ENCODE assay signal across 8 mouse cellular contexts in genomic region chr5:137293839-137294743, GRCm38 (mm10). TPM values are rescaled to one million over a fixed set of nuclear protein-coding genes. Genes with fewer than 3 reads are reported as not detected.
A peak's percentile ranks its signal among the peaks of the same experiment; 100 is the strongest.
DNase-seq lines count a peak whose midpoint lies in the region; ATAC-seq and TF ChIP-seq lines count a peak whose summit lies in the region.

Gene Ufsp1 (plus strand): TSS chr5:137294629.

- H3K4me2 ChIP-seq in heart, embryonic 12.5 days, result peak within 1 kb of the TSS; percentile 94
- H3K4me2 ChIP-seq in kidney, postnatal 0 days (ENCODE audit: low read length), result peak within 1 kb of the TSS; percentile 93
- peak within 1 kb of the TSS; percentile 99 for H3K4me2 ChIP-seq in liver, embryonic 11.5 days
- peak within 1 kb of the TSS; percentile 89 for H3K4me2 ChIP-seq in stomach, embryonic 14.5 days (replicated peaks; ENCODE audit: low read depth, low read length)

- under 1% methylated on average over 52 of the region's 52 CpGs for WGBS in heart, embryonic 12.5 days
- WGBS in kidney, postnatal 0 days, result under 1% methylated on average over 52 of the region's 52 CpGs
- WGBS in liver, embryonic 11.5 days, result under 1% methylated on average over 52 of the region's 52 CpGs
- WGBS in stomach, embryonic 14.5 days, result under 1% methylated on average over 52 of the region's 52 CpGs

- no peaks in the 10 kb centered on the region for H3K9me3 ChIP-seq in heart, embryonic 12.5 days (replicated peaks)
- no peaks in the 10 kb centered on the region for H3K9me3 ChIP-seq in kidney, postnatal 0 days (replicated peaks; ENCODE audit: low read length)
- no peaks in the 10 kb centered on the region for H3K9me3 ChIP-seq in liver, embryonic 11.5 days (ENCODE audit: control insufficient read depth, low read length)
- no peaks in the 10 kb centered on the region for H3K9me3 ChIP-seq in stomach, embryonic 14.5 days (ENCODE audit: control insufficient read depth, low read depth, low read length)

- DNase-seq in CD4-positive helper T cell, adult 2 months (ENCODE audit: low read depth, low spot score), result peak; percentile 96
- DNase-seq in brain, embryonic 18.5 days (ENCODE audit: low read depth, low spot score), result peak; percentile 92
- DNase-seq in kidney, postnatal 0 days (ENCODE audit: low spot score), result peak; percentile 98
- peak; percentile 95 for DNase-seq in liver, embryonic 11.5 days (ENCODE audit: low spot score)
- DNase-seq in naive thymus-derived CD4-positive, alpha-beta T cell, adult 2 months (ENCODE audit: low read depth), result peak; percentile 95

- H3K4me1 ChIP-seq in heart, embryonic 12.5 days (replicated peaks), result peaks cover 32% of the 10 kb centered on the region
- H3K4me1 ChIP-seq in kidney, postnatal 0 days (replicated peaks; ENCODE audit: insufficient read depth, low read length), result peaks cover 8% of the 10 kb centered on the region
- H3K4me1 ChIP-seq in liver, embryonic 11.5 days (replicated peaks; ENCODE audit: control insufficient read depth, insufficient read depth, low read length), result peaks cover 42% of the 10 kb centered on the region
- H3K4me1 ChIP-seq in stomach, embryonic 14.5 days (ENCODE audit: control insufficient read depth, insufficient read depth, low read length), result peaks cover 12% of the 10 kb centered on the region; the same call in 1 of the 2 replicates

- ATAC-seq in erythroid progenitor cell, adult 5-6 weeks (replicated peaks; ENCODE audit: low FRiP score, poor library complexity, severe bottlenecking), result peak; percentile 62
- ATAC-seq in heart, embryonic 12.5 days (ENCODE audit: insufficient number of reproducible peaks, low FRiP score), result peak; percentile 91
- peak; percentile 92 for ATAC-seq in kidney, postnatal 0 days (replicated peaks; ENCODE audit: low FRiP score, low read depth)
- peak; percentile 80 for ATAC-seq in liver, embryonic 11.5 days (replicated peaks; ENCODE audit: low FRiP score)
- peak; percentile 95 for ATAC-seq in stomach, embryonic 14.5 days (ENCODE audit: insufficient number of reproducible peaks, insufficient read depth, low FRiP score, low read depth)

- TF ChIP-seq CTCF in kidney, postnatal 0 days (IDR thresholded peaks at IDR 0.05; ENCODE audit: low read depth), result peak; percentile 28; the same call in 1 of the 2 replicates

- peaks cover 27% of the 10 kb centered on the region for H3K27me3 ChIP-seq in heart, embryonic 12.5 days (replicated peaks)
- H3K27me3 ChIP-seq in kidney, postnatal 0 days (ENCODE audit: insufficient read depth, low read length), result 0 out of 2 replicates have a peak, but pooled peaks cover 12% of the 10 kb centered on the region
- H3K27me3 ChIP-seq in liver, embryonic 11.5 days (replicated peaks; ENCODE audit: control insufficient read depth, insufficient read depth, low read length), result peaks cover 16% of the 10 kb centered on the region
- 0 out of 2 replicates have a peak, but pooled peaks cover under 1% of the 10 kb centered on the region for H3K27me3 ChIP-seq in stomach, embryonic 14.5 days (ENCODE audit: control insufficient read depth, insufficient read depth, low read length)

- H3K36me3 ChIP-seq in heart, embryonic 12.5 days, result peaks cover 42% of the 10 kb centered on the region
- peaks cover 40% of the 10 kb centered on the region for H3K36me3 ChIP-seq in kidney, postnatal 0 days (ENCODE audit: insufficient read depth, low read length)
- peaks cover 45% of the 10 kb centered on the region for H3K36me3 ChIP-seq in liver, embryonic 11.5 days (ENCODE audit: control insufficient read depth, insufficient read depth, low read length)
- H3K36me3 ChIP-seq in stomach, embryonic 14.5 days (ENCODE audit: control insufficient read depth, insufficient read depth, low read length), result peaks cover 37% of the 10 kb centered on the region

- H3K27ac ChIP-seq in heart, embryonic 12.5 days (ENCODE audit: poor library complexity, severe bottlenecking), result peak within 1 kb of the TSS; percentile 88
- peak within 1 kb of the TSS; percentile 96 for H3K27ac ChIP-seq in kidney, postnatal 0 days
- H3K27ac ChIP-seq in liver, embryonic 11.5 days (ENCODE audit: low read depth, low read length), result peak within 1 kb of the TSS; percentile 95
- H3K27ac ChIP-seq in stomach, embryonic 14.5 days (ENCODE audit: low read length), result peak within 1 kb of the TSS; percentile 97

- peak within 1 kb of the TSS; percentile 84 for H3K9ac ChIP-seq in heart, embryonic 12.5 days
- H3K9ac ChIP-seq in kidney, postnatal 0 days (ENCODE audit: low read depth, low read length), result peak within 1 kb of the TSS; percentile 76
- peak within 1 kb of the TSS; percentile 91 for H3K9ac ChIP-seq in liver, embryonic 11.5 days (ENCODE audit: low read depth, low read length)
- peak within 1 kb of the TSS; percentile 79 for H3K9ac ChIP-seq in stomach, embryonic 14.5 days (replicated peaks; ENCODE audit: low read depth, low read length)

- H3K4me3 ChIP-seq in heart, embryonic 12.5 days, result peak within 1 kb of the TSS; percentile 60
- H3K4me3 ChIP-seq in kidney, postnatal 0 days (replicated peaks; ENCODE audit: low read depth, low read length), result peak within 1 kb of the TSS; percentile 48
- H3K4me3 ChIP-seq in liver, embryonic 11.5 days (ENCODE audit: low read depth, low read length), result peak within 1 kb of the TSS; percentile 68
- H3K4me3 ChIP-seq in stomach, embryonic 14.5 days (ENCODE audit: low read depth, low read length), result peak within 1 kb of the TSS; percentile 48

RNA-seq across cellular contexts. Expression of gene Ufsp1, which starts in this region (rescaled TPM):
- total RNA-seq in erythroid progenitor cell, adult 5-6 weeks (2015; ENCODE audit: low replicate concordance), result 50.8 and 61.2 TPM in 2 replicates
- 27.8 and 30.2 TPM in 2 replicates for total RNA-seq in erythroid progenitor cell, adult 5-6 weeks (2017; ENCODE audit: low replicate concordance)
- polyA plus RNA-seq in heart, embryonic 12.5 days (2016; fragmentation: Nextera tagmentation; extraction: Ambion mirVana), result 10.1 and 10.6 TPM in 2 replicates
- 11.4 and 12.8 TPM in 2 replicates for polyA plus RNA-seq in kidney, postnatal 0 days (2015; fragmentation: Nextera tagmentation; extraction: Ambion mirVana)
- 13.3 and 13.5 TPM in 2 replicates for polyA plus RNA-seq in liver, embryonic 11.5 days (2014; fragmentation: Nextera tagmentation; extraction: Ambion mirVana)
- polyA plus RNA-seq in stomach, embryonic 14.5 days (2014; fragmentation: Nextera tagmentation; extraction: Ambion mirVana), result 8.1 and 8.5 TPM in 2 replicates

Comparison
In these comparisons a context has a peak if more than half of its experiments do, and no peak if none do; other contexts are left out.
1. Peak in every context shown above with its lines: DNase-seq, ATAC-seq, H3K4me3 ChIP-seq and H3K27ac ChIP-seq.